Mouse (Mus musculus): ENCODE results near the gene Ang2. TPM values are rescaled to one million over a fixed set of nuclear protein-coding genes. Genes with fewer than 3 reads are reported as not detected.
A peak's percentile ranks its signal among the peaks of the same experiment; 100 is the strongest.
"Not testable (repeated sequence)": the region's sequence is repeated elsewhere in the genome, so short reads cannot be mapped to it uniquely, and the experiment has no call there.

The Ang2 gene
- total RNA-seq (2012; rRNA removed) (not detected in 2 replicates), polyA plus RNA-seq (2012; ENCODE audit: insufficient read depth in 1 of 2, insufficient read length in 2 of 2, low read depth in 1 of 2, low replicate concordance in 2 of 2, missing spikeins in 1 of 2) (not detected)

DNA sequence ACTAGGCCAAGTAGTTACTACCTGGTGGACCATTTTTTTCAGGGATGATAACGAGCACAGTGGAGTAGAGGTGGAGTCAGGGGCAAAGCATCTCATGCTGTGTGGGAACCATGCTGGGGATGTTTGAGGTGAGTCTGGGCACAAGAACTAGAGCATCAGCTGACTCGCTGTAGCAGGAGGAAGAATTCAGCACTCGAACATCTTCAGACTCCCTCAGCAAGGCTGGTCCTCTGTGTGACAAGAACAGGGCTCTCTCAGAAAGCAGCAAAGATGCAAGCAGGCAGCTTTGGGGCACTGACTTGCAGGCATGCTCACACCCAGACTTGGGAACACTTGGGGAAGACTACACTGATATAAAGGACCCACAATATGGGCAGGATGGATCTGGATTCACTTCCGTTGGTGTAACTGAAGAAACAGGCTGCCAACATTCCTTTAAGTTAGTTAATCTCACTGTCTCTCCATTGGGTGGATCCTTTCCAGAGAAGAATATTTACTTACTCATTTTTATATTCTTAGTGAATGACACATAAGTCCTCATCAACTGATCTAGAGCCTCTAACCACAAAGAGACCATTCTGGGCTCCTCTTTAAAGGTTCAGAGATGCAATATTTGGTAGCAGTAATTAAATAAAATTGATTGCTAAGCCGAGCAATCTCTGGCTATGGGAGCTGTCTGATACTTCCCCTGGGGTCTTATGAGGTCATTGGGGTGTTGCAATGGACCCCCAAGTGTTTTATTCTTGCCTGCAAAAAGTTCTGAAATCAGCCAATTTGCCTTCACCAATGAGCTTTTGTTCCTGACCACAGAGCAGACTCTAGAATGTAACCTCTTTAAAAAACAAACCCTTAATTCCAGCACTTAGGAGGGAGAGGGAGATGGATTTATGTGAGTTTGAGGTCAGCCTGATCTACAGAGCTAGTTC lies at the start of gene Ang2:
Gene Ang2 (minus strand): TSS at position 51 of the 926 bp plus-strand sequence.
- no peak within 1 kb of the TSS for H3K27ac ChIP-seq (ENCODE audit: control insufficient read depth, low read depth, low read length)
- TF ChIP-seq POLR2AphosphoS2 (IDR thresholded peaks at IDR 0.05; ENCODE audit: low read length) (no peak), BHLHE40 (IDR thresholded peaks at IDR 0.05; ENCODE audit: borderline replicate concordance, low read depth, low read length) (no peak), TCF12 (IDR thresholded peaks at IDR 0.05; ENCODE audit: low read depth, low read length) (no peak)
- no peaks in the 10 kb centered on the region for H3K4me1 ChIP-seq (ENCODE audit: control insufficient read depth in 1 of 2, insufficient read depth in 2 of 2, low read length in 2 of 2)

GRCm38 (mm10) chr14:51247736-51248135 lies 48.8 kb upstream of the Ang2 start:
- H3K4me1 ChIP-seq (ENCODE audit: control insufficient read depth in 1 of 2, insufficient read depth in 2 of 2, low read length in 2 of 2), result no peaks in the 10 kb centered on the region
- H3K27ac ChIP-seq (ENCODE audit: control insufficient read depth, low read depth, low read length), result no peak overlapping the region
- H3K79me2 ChIP-seq (ENCODE audit: control insufficient read depth, insufficient read depth, low read length, poor library complexity), result no peaks in the 10 kb centered on the region
- no peak for TF ChIP-seq ZNF384 (IDR thresholded peaks at IDR 0.05; ENCODE audit: low read depth, low read length)
- H3K9ac ChIP-seq (ENCODE audit: control insufficient read depth, low read depth, low read length, poor library complexity, severe bottlenecking), result no peak overlapping the region
- no peaks in the 10 kb centered on the region for H3K36me3 ChIP-seq (ENCODE audit: control insufficient read depth in 1 of 2, insufficient read depth in 2 of 2, low read length in 2 of 2)
- no peak for DNase-seq (ENCODE audit: low read depth, low spot score)
- no peak overlapping the region for H3K4me3 ChIP-seq (ENCODE audit: control insufficient read depth in 1 of 2, insufficient read depth in 1 of 2, low read depth in 2 of 2, low read length in 2 of 2)
- H3K9me3 ChIP-seq (replicated peaks; ENCODE audit: insufficient read depth, low read length), result no peaks in the 10 kb centered on the region
- no peaks in the 10 kb centered on the region for H3K27me3 ChIP-seq (ENCODE audit: control insufficient read depth in 1 of 2, insufficient read depth in 2 of 2, low read length in 2 of 2)

More for the DNA sequence above, at the start of gene Ang2:
- H3K9me3 ChIP-seq (replicated peaks; ENCODE audit: insufficient read depth, low read length), result no peaks in the 10 kb centered on the region
- H3K4me3 ChIP-seq (ENCODE audit: control insufficient read depth in 1 of 2, insufficient read depth in 1 of 2, low read depth in 2 of 2, low read length in 2 of 2), result no peak within 1 kb of the TSS
- DNase-seq (ENCODE audit: low read depth, low spot score), result no peak
- no peaks in the 10 kb centered on the region for H3K36me3 ChIP-seq (ENCODE audit: control insufficient read depth in 1 of 2, insufficient read depth in 2 of 2, low read length in 2 of 2)
- H3K9ac ChIP-seq (ENCODE audit: control insufficient read depth, low read depth, low read length, poor library complexity, severe bottlenecking), result no peak within 1 kb of the TSS
- no peaks in the 10 kb centered on the region for H3K79me2 ChIP-seq (ENCODE audit: control insufficient read depth, insufficient read depth, low read length, poor library complexity)
- no peaks in the 10 kb centered on the region for H3K27me3 ChIP-seq (ENCODE audit: control insufficient read depth in 1 of 2, insufficient read depth in 2 of 2, low read length in 2 of 2)

- Histone ChIP-seq H3K36me3 (ENCODE audit: control insufficient read depth in 1 of 2, insufficient read depth in 2 of 2, low read length in 2 of 2) (no peaks in the 10 kb centered on the region), H3K4me3 (ENCODE audit: control insufficient read depth in 1 of 2, insufficient read depth in 1 of 2, low read depth in 2 of 2, low read length in 2 of 2) (no peak overlapping the region), H3K9ac (ENCODE audit: control insufficient read depth, low read depth, low read length, poor library complexity, severe bottlenecking) (no peak overlapping the region), H3K4me1 (ENCODE audit: control insufficient read depth in 1 of 2, insufficient read depth in 2 of 2, low read length in 2 of 2) (no peaks in the 10 kb centered on the region), H3K79me2 (ENCODE audit: control insufficient read depth, insufficient read depth, low read length, poor library complexity) (no peaks in the 10 kb centered on the region), H3K27me3 (ENCODE audit: control insufficient read depth in 1 of 2, insufficient read depth in 2 of 2, low read length in 2 of 2) (no peaks in the 10 kb centered on the region), H3K27ac (ENCODE audit: control insufficient read depth, low read depth, low read length) (no peak overlapping the region), H3K9me3 (replicated peaks; ENCODE audit: insufficient read depth, low read length) (no peaks in the 10 kb centered on the region)
- DNase-seq (ENCODE audit: low read depth, low spot score), result peak; percentile 59
- peak; percentile 83 for TF ChIP-seq SMC3 (IDR thresholded peaks at IDR 0.05; ENCODE audit: low read depth, low read length)
- TF ChIP-seq CTCF (IDR thresholded peaks at IDR 0.05 in 2 of 3, conservative IDR thresholded peaks at IDR 0.05 in 1 of 3; ENCODE audit: control insufficient read depth in 1 of 3, insufficient read depth in 1 of 3, low read depth in 2 of 3, low read length in 3 of 3, poor library complexity in 1 of 3, severe bottlenecking in 1 of 3), result peak; percentile 58 to 77 (median 61)
- TF ChIP-seq ETS1 (IDR thresholded peaks at IDR 0.05; ENCODE audit: low read depth, low read length), result no peak
- TF ChIP-seq RAD21 (IDR thresholded peaks at IDR 0.05; ENCODE audit: low read depth, low read length), result peak; percentile 65
- peak; percentile 37 for TF ChIP-seq ZC3H11A (IDR thresholded peaks at IDR 0.05; ENCODE audit: low read depth, low read length)
Observed at GRCm38 (mm10) chr14:51240899-51241298, 42.0 kb upstream of the Ang2 start.

DNA sequence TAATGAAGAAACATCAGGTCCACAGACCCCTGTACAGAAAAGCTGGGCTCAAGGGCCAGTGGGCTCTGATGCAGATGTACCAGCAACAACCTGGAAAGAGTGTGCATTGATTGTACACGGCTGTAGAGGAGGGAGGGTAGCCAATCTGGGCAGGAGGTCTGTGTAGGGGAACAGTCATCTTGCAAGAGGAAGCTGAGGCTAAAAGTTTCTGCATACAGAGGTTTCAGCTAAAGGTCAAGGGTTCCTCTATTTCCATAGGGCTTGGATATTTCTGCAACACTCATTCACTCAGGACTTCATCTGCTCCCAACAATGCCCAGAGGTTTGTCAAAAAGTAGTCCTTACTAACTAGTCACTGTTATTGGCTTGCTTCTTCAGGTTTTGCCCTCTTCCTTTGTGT lies 38.5 kb upstream of the Ang2 start:
- H3K4me3 ChIP-seq (ENCODE audit: control insufficient read depth in 1 of 2, insufficient read depth in 1 of 2, low read depth in 2 of 2, low read length in 2 of 2); H3K27ac ChIP-seq (ENCODE audit: control insufficient read depth, low read depth, low read length); DNase-seq (ENCODE audit: low read depth, low spot score); H3K9ac ChIP-seq (ENCODE audit: control insufficient read depth, low read depth, low read length, poor library complexity, severe bottlenecking); H3K36me3 ChIP-seq (ENCODE audit: control insufficient read depth in 1 of 2, insufficient read depth in 2 of 2, low read length in 2 of 2); H3K4me1 ChIP-seq (ENCODE audit: control insufficient read depth in 1 of 2, insufficient read depth in 2 of 2, low read length in 2 of 2); H3K79me2 ChIP-seq (ENCODE audit: control insufficient read depth, insufficient read depth, low read length, poor library complexity); H3K9me3 ChIP-seq (replicated peaks; ENCODE audit: insufficient read depth, low read length); H3K27me3 ChIP-seq (ENCODE audit: control insufficient read depth in 1 of 2, insufficient read depth in 2 of 2, low read length in 2 of 2): not testable (repeated sequence)

DNA sequence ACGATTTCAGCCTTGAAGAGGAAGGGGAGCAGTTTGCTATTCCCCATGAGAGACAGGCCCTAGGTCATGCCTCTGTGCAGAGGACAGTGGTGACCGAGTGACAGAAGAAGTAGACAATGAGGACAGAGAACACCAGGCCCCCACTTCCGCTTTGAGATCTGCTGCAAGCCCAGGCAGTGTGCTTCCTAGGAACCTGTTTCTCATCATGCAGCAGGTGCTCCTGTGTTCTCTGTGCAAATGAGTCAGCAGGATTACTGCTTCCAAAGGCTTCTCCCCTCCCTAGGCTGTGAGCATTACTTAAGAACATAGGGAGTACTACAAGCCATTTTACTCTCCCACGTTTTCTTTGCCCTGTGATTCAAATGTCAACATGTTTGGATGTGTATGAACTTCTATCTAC lies 30.7 kb upstream of the Ang2 start:
- H3K79me2 ChIP-seq (ENCODE audit: control insufficient read depth, insufficient read depth, low read length, poor library complexity); H3K9me3 ChIP-seq (replicated peaks; ENCODE audit: insufficient read depth, low read length); DNase-seq (ENCODE audit: low read depth, low spot score); H3K9ac ChIP-seq (ENCODE audit: control insufficient read depth, low read depth, low read length, poor library complexity, severe bottlenecking); H3K36me3 ChIP-seq (ENCODE audit: control insufficient read depth in 1 of 2, insufficient read depth in 2 of 2, low read length in 2 of 2); H3K27me3 ChIP-seq (ENCODE audit: control insufficient read depth in 1 of 2, insufficient read depth in 2 of 2, low read length in 2 of 2); H3K4me1 ChIP-seq (ENCODE audit: control insufficient read depth in 1 of 2, insufficient read depth in 2 of 2, low read length in 2 of 2); H3K27ac ChIP-seq (ENCODE audit: control insufficient read depth, low read depth, low read length); H3K4me3 ChIP-seq (ENCODE audit: control insufficient read depth in 1 of 2, insufficient read depth in 1 of 2, low read depth in 2 of 2, low read length in 2 of 2): not testable (repeated sequence)

Measured in MEL (cell line).